Mouse (Mus musculus): ENCODE results near the gene Gm20431. TPM values are rescaled to one million over a fixed set of nuclear protein-coding genes. Genes with fewer than 3 reads are reported as not detected.

Gene Gm20431
- total RNA-seq, 2 experiments from 2014 or later: 21.6 to 23.2 TPM

GRCm38 (mm10) chr2:167690219-167690961, 29.1 kb upstream of the Gm20431 start:
- intact Hi-C loops (cut with DNase I): loop anchor here (5.0 kb wide), 2 partner anchors 72 to 87 kb away; no protein-coding TSS in a partner anchor
- peak in 1 of 2 experiments; percentile 66 for DNase-seq

DNA sequence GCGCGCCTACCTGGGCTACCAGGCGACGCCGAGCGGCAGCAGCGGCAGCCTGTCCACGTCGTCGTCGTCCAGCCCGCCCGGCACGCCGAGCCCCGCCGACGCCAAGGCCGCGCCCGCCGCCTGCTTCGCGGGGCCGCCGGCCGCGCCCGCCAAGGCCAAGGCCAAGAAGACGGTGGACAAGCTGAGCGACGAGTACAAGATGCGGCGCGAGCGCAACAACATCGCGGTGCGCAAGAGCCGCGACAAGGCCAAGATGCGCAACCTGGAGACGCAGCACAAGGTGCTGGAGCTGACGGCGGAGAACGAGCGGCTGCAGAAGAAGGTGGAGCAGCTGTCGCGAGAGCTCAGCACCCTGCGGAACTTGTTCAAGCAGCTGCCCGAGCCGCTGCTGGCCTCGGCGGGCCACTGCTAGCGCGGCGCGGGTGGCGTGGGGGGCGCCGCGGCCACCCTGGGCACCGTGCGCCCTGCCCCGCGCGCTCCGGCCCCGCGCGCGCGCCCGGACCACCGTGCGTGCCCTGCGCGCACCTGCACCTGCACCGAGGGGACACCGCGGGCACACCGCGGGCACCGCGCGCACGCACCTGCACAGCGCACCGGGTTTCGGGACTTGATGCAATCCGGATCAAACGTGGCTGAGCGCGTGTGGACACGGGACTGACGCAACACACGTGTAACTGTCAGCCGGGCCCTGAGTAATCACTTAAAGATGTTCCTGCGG, 28.4 kb upstream of the Gm20431 start, which contains the start of gene Tmem189:
TSS of gene Tmem189 (minus strand) at position 322 of the 718 bp plus-strand sequence.
- intact Hi-C loops (cut with DNase I): loop anchor here (5.0 to 10.0 kb wide), 3 partner anchors 73 to 395 kb away; partner anchors contain the start of gene Pard6b
- peak; percentile 70 to 71 for DNase-seq

DNA sequence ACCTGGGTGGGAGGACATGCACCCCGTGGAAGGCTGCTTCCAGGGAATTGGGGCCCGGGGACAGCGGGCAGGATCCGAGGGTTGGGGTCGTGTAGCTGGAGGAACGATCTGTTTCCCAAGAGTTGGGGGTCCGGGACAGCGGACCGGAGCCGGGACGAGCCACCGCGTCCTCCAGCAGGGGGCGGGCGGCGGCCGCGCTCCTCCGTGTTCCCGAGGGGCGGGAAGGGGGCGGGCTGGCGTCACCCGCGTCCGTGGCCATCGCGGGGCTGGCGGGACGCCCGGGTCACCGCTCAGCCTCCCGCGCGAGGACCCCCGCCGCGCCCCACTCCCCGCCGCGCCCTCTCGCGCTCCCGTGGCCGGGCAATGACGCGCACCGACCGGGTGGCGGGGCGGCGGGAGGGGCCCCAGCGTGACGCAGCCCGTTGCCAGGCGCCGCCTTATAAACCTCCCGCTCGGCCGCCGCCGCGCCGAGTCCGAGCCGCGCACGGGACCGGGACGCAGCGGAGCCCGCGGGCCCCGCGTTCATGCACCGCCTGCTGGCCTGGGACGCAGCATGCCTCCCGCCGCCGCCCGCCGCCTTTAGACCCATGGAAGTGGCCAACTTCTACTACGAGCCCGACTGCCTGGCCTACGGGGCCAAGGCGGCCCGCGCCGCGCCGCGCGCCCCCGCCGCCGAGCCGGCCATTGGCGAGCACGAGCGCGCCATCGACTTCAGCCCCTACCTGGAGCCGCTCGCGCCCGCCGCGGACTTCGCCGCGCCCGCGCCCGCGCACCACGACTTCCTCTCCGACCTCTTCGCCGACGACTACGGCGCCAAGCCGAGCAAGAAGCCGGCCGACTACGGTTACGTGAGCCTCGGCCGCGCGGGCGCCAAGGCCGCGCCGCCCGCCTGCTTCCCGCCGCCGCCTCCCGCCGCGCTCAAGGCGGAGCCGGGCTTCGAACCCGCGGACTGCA, 27.5 kb upstream of the Gm20431 start, which contains the start of gene Cebpb:
TSS of gene Cebpb (plus strand) at position 418 of the 954 bp plus-strand sequence.
- peak; percentile 88 to 94 for DNase-seq
- intact Hi-C loops (cut with DNase I): loop anchor here (10.0 kb wide), 1 partner anchor 396 kb away; the partner anchor contains the start of gene Pard6b

- DNase-seq: no peak
- intact Hi-C loops (cut with DNase I): loop anchor here (10.0 kb wide), 1 partner anchor 397 kb away; the partner anchor contains the start of gene Pard6b
Measured at GRCm38 (mm10) chr2:167688126-167688497, 26.8 kb upstream of the Gm20431 start.

DNA sequence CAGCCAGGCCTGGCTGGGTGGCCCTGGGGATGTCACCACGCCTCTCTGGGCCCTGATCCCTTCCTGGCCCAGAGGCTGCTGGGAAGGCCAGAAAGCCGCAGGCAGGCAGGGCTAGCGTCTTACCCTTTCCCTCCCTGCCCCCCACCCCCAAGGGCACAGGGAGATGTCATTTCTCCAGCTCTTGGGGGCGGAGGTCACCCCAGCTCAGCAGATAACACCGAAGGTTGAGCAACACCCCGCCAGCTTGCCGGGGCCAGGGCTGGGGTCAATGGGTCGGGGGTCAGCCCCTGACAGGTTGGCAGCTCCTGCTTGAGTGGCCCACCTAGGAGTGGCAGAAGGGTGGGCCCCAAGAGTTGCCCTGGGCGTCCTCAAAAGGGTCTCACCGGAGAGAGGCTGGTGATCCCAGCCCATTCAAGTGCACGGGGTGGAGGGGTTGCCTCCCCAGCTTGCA, 26.4 kb upstream of the Gm20431 start:
- no peak for DNase-seq

DNA sequence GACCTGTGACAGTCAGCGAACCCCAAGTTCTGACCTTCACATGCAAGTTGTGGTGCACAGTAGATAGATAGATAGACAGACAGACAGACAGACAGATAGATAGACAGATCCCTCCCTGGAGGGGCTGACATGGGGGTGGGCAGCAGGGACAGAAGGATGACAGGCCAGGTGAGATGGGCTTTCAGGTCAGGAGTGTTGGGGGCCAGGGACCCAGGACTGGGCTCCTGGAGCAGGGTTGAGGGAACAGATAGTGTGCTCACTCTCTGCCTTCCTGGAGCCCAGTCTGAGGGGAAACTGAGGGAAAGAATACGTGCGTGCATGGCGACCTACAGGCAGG, 25.9 kb upstream of the Gm20431 start:
- DNase-seq: no peak
- intact Hi-C loops (cut with DNase I): loop anchor here (10.0 kb wide), 1 partner anchor 398 kb away; the partner anchor contains the start of gene Pard6b

More for the DNA sequence above, 26.4 kb upstream of the Gm20431 start:
- intact Hi-C loops (cut with DNase I): loop anchor here (10.0 kb wide), 1 partner anchor 397 kb away; the partner anchor contains the start of gene Pard6b

GRCm38 (mm10) chr2:167686382-167687249, 25.3 kb upstream of the Gm20431 start:
- DNase-seq: no peak
- intact Hi-C loops (cut with DNase I): loop anchor here (10.0 kb wide), 1 partner anchor 398 kb away; the partner anchor contains the start of gene Pard6b

DNA sequence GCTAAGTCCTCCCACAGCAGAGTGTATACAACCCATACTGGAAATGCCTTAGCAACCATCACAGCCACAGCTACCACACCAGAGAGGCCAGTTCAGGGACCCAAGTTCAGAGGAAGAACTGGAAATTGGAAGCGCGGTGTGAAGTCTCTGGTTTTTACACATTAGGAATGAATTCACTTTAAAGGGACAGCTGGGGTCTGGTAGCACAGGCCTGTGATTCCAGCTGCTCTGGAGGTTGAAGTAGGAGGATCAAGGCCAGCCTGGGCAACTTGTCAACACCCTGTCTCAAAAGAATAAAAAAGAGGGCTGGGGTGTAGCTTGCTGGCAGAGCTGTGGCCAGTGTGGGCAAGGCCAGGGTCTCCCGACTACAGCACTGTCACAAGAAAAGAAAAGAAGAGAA, 24.6 kb upstream of the Gm20431 start:
- no peak for DNase-seq
- intact Hi-C loops (cut with DNase I): loop anchor here (1.0 to 10.0 kb wide), 3 partner anchors 209 to 399 kb away; partner anchors contain the start of gene Pard6b

DNA sequence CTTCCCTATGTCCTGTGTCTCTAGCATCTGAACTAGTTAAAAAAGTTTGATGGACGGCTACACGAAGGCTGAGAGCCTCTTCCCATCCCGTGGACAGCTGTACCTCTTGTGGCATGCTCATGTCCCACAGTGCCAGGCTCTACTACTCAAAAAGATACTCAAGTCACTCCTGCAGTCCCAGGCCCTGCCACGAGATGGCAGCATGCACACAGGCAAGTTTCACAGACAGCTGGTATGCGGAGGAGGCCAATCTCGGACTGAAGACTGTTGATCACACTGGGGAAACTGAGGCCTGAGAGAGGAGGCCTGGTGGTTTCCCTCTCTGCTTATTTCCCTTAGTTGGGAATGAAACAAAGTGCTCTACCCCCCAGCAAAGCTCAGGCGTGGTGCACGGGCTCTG, 23.8 kb upstream of the Gm20431 start:
- intact Hi-C loops (cut with DNase I): loop anchor here (1.0 to 10.0 kb wide), 3 partner anchors 210 to 400 kb away; partner anchors contain the start of gene Pard6b
- peak; percentile 96 to 98 for DNase-seq

DNA sequence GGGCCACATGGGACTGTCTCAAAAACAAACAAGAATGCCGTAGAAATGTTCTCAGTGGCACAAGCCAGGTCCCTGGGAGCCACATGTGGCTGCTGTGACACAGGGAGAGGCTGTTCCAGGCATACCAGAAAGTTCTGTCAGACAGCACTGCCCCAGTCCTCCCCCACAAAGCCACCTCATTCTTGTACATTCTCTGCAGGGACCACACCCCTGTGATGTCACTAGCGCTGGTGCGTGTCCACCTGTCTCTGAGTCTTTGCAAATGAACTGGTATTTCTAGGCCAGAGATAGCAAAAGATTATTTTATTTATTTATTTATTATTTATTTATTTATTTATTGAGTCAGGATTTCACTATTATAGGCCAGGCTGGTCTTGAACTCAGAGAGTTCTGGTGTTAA, 22.4 kb upstream of the Gm20431 start:
- no peak for DNase-seq
- intact Hi-C loops (cut with DNase I): loop anchor here (2.0 to 10.0 kb wide), 2 partner anchors 337 to 401 kb away; partner anchors contain the start of gene Pard6b

DNA sequence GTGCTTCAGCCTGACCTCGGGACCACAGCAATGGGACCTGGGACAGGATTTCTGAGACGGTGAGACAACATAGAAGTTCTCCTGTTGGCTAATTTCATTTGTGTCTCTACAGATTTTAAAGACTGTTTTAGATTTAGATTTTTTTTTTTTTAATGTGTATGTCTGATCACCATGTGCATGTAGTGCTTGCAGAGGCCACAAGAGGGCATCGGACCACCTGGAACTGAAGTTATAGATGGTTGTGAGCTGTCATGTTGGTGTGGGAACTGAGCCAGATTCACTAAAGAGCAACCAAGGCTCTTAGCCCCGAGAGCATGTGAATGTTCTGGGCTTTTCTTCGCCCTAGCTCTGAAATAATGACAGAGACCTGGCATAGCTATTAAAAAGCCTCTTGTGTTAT, 19.4 kb upstream of the Gm20431 start:
- peak; percentile 53 to 73 for DNase-seq
- intact Hi-C loops (cut with DNase I): loop anchor here (2.0 to 10.0 kb wide), 2 partner anchors 148 to 404 kb away; partner anchors contain the start of gene Pard6b

- DNase-seq: peak; percentile 84 to 92
Measured at GRCm38 (mm10) chr2:167679902-167680430, 18.7 kb upstream of the Gm20431 start.

DNA sequence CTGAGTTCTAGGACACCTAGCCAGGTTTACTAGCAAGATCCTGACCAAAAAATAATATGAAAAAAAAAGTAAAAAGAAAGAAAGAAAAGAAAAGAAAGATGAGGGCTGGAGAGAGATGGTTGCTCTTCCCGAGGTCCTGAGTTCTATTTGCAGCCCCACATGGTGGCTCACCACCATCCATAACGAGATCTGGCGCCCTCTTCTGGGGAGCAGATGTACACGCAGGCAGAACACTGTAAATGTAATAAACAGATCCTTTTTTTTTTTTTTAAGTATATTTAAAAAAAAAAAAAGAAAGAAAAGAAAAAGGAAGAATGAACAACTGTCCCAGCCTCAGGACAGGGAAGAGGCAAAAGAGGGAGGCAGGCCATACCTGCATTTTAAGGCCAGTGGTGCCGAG, 17.3 kb upstream of the Gm20431 start:
- intact Hi-C loops (cut with DNase I): no loop called here
- DNase-seq: no peak

More at GRCm38 (mm10) chr2:167679902-167680430, 18.7 kb upstream of the Gm20431 start:
- intact Hi-C loops (cut with DNase I): loop anchor here (2.0 to 10.0 kb wide), 2 partner anchors 147 to 405 kb away; partner anchors contain the start of gene Pard6b

DNA sequence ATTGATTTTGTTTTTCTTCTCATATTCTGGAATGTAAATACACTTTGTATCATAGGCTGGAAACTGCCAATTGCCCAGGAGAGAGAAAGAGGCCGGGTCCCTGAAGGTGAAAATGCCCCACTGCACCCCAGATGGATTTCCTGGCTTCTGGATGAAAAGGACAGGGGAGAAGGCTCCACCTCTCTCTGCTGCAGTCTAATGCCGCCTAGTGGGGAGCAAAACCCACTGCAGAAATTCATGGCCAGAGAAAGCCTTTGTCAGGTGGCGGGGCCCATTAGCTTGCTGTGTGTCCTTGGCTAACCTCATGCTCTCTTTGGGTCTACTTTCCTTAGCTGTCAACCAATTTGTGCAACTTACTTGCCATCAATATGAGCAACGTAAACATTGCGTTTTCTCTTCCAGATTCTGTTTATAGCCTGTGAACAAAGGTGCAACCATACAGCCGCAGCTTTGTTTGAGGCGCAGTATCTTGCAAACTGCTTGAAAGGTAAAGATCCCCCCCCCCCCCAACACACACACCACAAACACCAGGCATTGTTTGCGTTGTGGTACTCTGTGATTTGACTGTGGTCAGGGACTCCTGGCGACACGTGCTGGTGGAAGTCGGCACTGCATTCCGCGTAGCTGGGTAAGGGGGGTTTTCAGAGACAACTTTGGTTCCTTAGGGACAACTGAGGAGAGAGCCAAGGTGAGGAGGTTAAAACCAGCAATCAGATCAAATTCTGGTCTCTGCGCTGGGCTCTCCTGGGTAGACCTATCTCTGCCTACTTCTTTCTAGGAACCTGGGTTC, 14.0 kb upstream of the Gm20431 start:
- intact Hi-C loops (cut with DNase I): loop anchor here (1.0 to 2.0 kb wide), 2 partner anchors 34 to 145 kb away; no protein-coding TSS in a partner anchor
- DNase-seq: peak; percentile 65 to 74

- peak; percentile 68 to 74 for DNase-seq
- intact Hi-C loops (cut with DNase I): no loop called here
Measured at GRCm38 (mm10) chr2:167672212-167672685, 11.0 kb upstream of the Gm20431 start.

GRCm38 (mm10) chr2:167671101-167671633, 9.9 kb upstream of the Gm20431 start:
- no peak for DNase-seq
- intact Hi-C loops (cut with DNase I): no loop called here

DNA sequence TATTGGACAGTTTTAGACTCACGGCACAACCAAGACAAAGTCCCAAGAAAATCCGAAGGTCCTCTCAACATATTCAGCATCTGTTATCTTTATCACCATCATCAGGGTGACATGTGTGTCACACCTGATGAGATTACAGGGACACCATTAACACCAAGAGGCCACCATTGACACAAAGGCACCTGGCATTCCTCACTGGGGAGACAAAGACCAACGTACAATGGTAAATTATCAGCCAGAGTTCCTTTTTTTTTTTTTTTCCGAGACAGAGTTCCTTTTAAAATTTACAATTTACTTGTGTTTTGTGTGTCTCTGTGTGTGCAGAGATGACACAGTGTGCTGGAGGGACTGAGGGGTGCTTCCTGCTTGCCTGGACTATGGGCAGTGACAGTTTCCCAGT, 8.1 kb upstream of the Gm20431 start:
- intact Hi-C loops (cut with DNase I): no loop called here
- no peak for DNase-seq

Data from heart, postnatal 10 days (tissue).